Mouse (Mus musculus): ENCODE measurements around the gene Slc35d3. TPM values are rescaled to one million over a fixed set of nuclear protein-coding genes. Genes with fewer than 3 reads are reported as not detected.

Slc35d3 gene
- polyA plus RNA-seq, 1 experiment from 2014 or later = 0.50 TPM

- Histone ChIP-seq H3K36me3 (ENCODE audit: control insufficient read depth, insufficient read depth, low read length) (no peaks in the 10 kb centered on the region), H3K4me2 (ENCODE audit: low read depth, low read length) (no peak overlapping the region), H3K9me3 (replicated peaks; ENCODE audit: control insufficient read depth, low read length) (no peaks in the 10 kb centered on the region), H3K4me3 (replicated peaks; ENCODE audit: low read length) (no peak overlapping the region), H3K4me1 (ENCODE audit: control insufficient read depth, insufficient read depth, low read length) (peaks cover 10% of the 10 kb centered on the region; the same call in 1 of the 2 replicates), H3K27me3 (ENCODE audit: control insufficient read depth, insufficient read depth, low read length) (no peaks in the 10 kb centered on the region), H3K9ac (ENCODE audit: low read length) (peak overlapping the region; percentile 16; the same call in 1 of the 2 replicates), H3K27ac (ENCODE audit: low read length) (no peak overlapping the region)
- 52% methylated on average over 6 of the region's 6 CpGs for WGBS
- ATAC-seq (ENCODE audit: insufficient read depth, low FRiP score) = no peak
These were observed 27.9 kb upstream of the Slc35d3 start for GRCm38 (mm10) chr10:19879161-19879560.

GRCm38 (mm10) chr10:19877679-19878078 lies 26.4 kb upstream of the Slc35d3 start:
- no peak overlapping the region for H3K4me2 ChIP-seq (ENCODE audit: low read depth, low read length)
- no peak for ATAC-seq (ENCODE audit: insufficient read depth, low FRiP score)
- H3K9ac ChIP-seq (ENCODE audit: low read length) = no peak overlapping the region
- H3K9me3 ChIP-seq (replicated peaks; ENCODE audit: control insufficient read depth, low read length) = no peaks in the 10 kb centered on the region
- no peak overlapping the region for H3K27ac ChIP-seq (ENCODE audit: low read length)
- WGBS = 63% methylated on average over 9 of the region's 9 CpGs
- no peaks in the 10 kb centered on the region for H3K36me3 ChIP-seq (ENCODE audit: control insufficient read depth, insufficient read depth, low read length)
- peaks cover 10% of the 10 kb centered on the region; the same call in 1 of the 2 replicates for H3K4me1 ChIP-seq (ENCODE audit: control insufficient read depth, insufficient read depth, low read length)
- no peaks in the 10 kb centered on the region for H3K27me3 ChIP-seq (ENCODE audit: control insufficient read depth, insufficient read depth, low read length)
- H3K4me3 ChIP-seq (replicated peaks; ENCODE audit: low read length) = no peak overlapping the region

- H3K4me1 ChIP-seq (ENCODE audit: control insufficient read depth, insufficient read depth, low read length) = peaks cover 10% of the 10 kb centered on the region; the same call in 1 of the 2 replicates
- H3K4me2 ChIP-seq (ENCODE audit: low read depth, low read length) = peak overlapping the region; percentile 33
- H3K4me3 ChIP-seq (replicated peaks; ENCODE audit: low read length) = no peak overlapping the region
- no peak overlapping the region; the same call in 1 of the 2 replicates for H3K27ac ChIP-seq (ENCODE audit: low read length)
- 55% methylated on average over 8 of the region's 8 CpGs for WGBS
- no peaks in the 10 kb centered on the region for H3K27me3 ChIP-seq (ENCODE audit: control insufficient read depth, insufficient read depth, low read length)
- no peak overlapping the region for H3K9ac ChIP-seq (ENCODE audit: low read length)
- H3K9me3 ChIP-seq (replicated peaks; ENCODE audit: control insufficient read depth, low read length) = no peaks in the 10 kb centered on the region
- ATAC-seq (ENCODE audit: insufficient read depth, low FRiP score) = peak; percentile 82
- H3K36me3 ChIP-seq (ENCODE audit: control insufficient read depth, insufficient read depth, low read length) = no peaks in the 10 kb centered on the region
These were observed 26.0 kb upstream of the Slc35d3 start for GRCm38 (mm10) chr10:19877257-19877656.

- no peak overlapping the region; the same call in 1 of the 2 replicates for H3K27ac ChIP-seq (ENCODE audit: low read length)
- H3K9me3 ChIP-seq (replicated peaks; ENCODE audit: control insufficient read depth, low read length) = no peaks in the 10 kb centered on the region
- no peak overlapping the region for H3K9ac ChIP-seq (ENCODE audit: low read length)
These were observed 25.4 kb upstream of the Slc35d3 start for GRCm38 (mm10) chr10:19876669-19877068.

GRCm38 (mm10) chr10:19875346-19875745 lies 24.1 kb upstream of the Slc35d3 start:
- H3K9me3 ChIP-seq (replicated peaks; ENCODE audit: control insufficient read depth, low read length) = no peaks in the 10 kb centered on the region
- no peaks in the 10 kb centered on the region for H3K36me3 ChIP-seq (ENCODE audit: control insufficient read depth, insufficient read depth, low read length)
- H3K4me2 ChIP-seq (ENCODE audit: low read depth, low read length) = no peak overlapping the region
- no peaks in the 10 kb centered on the region for H3K27me3 ChIP-seq (ENCODE audit: control insufficient read depth, insufficient read depth, low read length)
- WGBS = 77% methylated on average over 5 of the region's 5 CpGs
- no peak overlapping the region for H3K4me3 ChIP-seq (replicated peaks; ENCODE audit: low read length)
- H3K27ac ChIP-seq (ENCODE audit: low read length) = no peak overlapping the region
- H3K4me1 ChIP-seq (ENCODE audit: control insufficient read depth, insufficient read depth, low read length) = peaks cover 10% of the 10 kb centered on the region; the same call in 1 of the 2 replicates
- ATAC-seq (ENCODE audit: insufficient read depth, low FRiP score) = no peak
- no peak overlapping the region for H3K9ac ChIP-seq (ENCODE audit: low read length)

More at GRCm38 (mm10) chr10:19876669-19877068, 25.4 kb upstream of the Slc35d3 start:
- ATAC-seq (ENCODE audit: insufficient read depth, low FRiP score) = peak; percentile 49; the same call in 1 of the 2 replicates
- H3K27me3 ChIP-seq (ENCODE audit: control insufficient read depth, insufficient read depth, low read length) = no peaks in the 10 kb centered on the region
- peaks cover 10% of the 10 kb centered on the region; the same call in 1 of the 2 replicates for H3K4me1 ChIP-seq (ENCODE audit: control insufficient read depth, insufficient read depth, low read length)
- H3K4me3 ChIP-seq (replicated peaks; ENCODE audit: low read length) = no peak overlapping the region
- peak overlapping the region; percentile 33 for H3K4me2 ChIP-seq (ENCODE audit: low read depth, low read length)
- WGBS = 52% methylated on average over 7 of the region's 7 CpGs
- no peaks in the 10 kb centered on the region for H3K36me3 ChIP-seq (ENCODE audit: control insufficient read depth, insufficient read depth, low read length)

- Histone ChIP-seq H3K9ac (ENCODE audit: low read length) (no peak overlapping the region), H3K27ac (ENCODE audit: low read length) (no peak overlapping the region), H3K9me3 (replicated peaks; ENCODE audit: control insufficient read depth, low read length) (no peaks in the 10 kb centered on the region), H3K27me3 (ENCODE audit: control insufficient read depth, insufficient read depth, low read length) (peaks cover 20% of the 10 kb centered on the region), H3K4me2 (ENCODE audit: low read depth, low read length) (no peak overlapping the region), H3K36me3 (ENCODE audit: control insufficient read depth, insufficient read depth, low read length) (no peaks in the 10 kb centered on the region), H3K4me1 (ENCODE audit: control insufficient read depth, insufficient read depth, low read length) (peaks cover 8% of the 10 kb centered on the region; the same call in 1 of the 2 replicates), H3K4me3 (replicated peaks; ENCODE audit: low read length) (no peak overlapping the region)
- no peak for ATAC-seq (ENCODE audit: insufficient read depth, low FRiP score)
- WGBS = 82% methylated on average over 7 of the region's 7 CpGs
These were observed 4.5 kb upstream of the Slc35d3 start for GRCm38 (mm10) chr10:19855597-19856306.

- Histone ChIP-seq H3K27ac (ENCODE audit: low read length) (no peak overlapping the region), H3K27me3 (ENCODE audit: control insufficient read depth, insufficient read depth, low read length) (peaks cover 41% of the 10 kb centered on the region), H3K4me2 (ENCODE audit: low read depth, low read length) (no peak overlapping the region), H3K9ac (ENCODE audit: low read length) (no peak overlapping the region), H3K4me1 (ENCODE audit: control insufficient read depth, insufficient read depth, low read length) (peaks cover 15% of the 10 kb centered on the region), H3K4me3 (replicated peaks; ENCODE audit: low read length) (no peak overlapping the region), H3K9me3 (replicated peaks; ENCODE audit: control insufficient read depth, low read length) (no peaks in the 10 kb centered on the region), H3K36me3 (ENCODE audit: control insufficient read depth, insufficient read depth, low read length) (no peaks in the 10 kb centered on the region)
- WGBS = 39% methylated on average over 2 of the region's 2 CpGs
- no peak for ATAC-seq (ENCODE audit: insufficient read depth, low FRiP score)
These were observed 2.4 kb upstream of the Slc35d3 start for GRCm38 (mm10) chr10:19853609-19854008.

GRCm38 (mm10) chr10:19852776-19853175 lies 1.5 kb upstream of the Slc35d3 start:
- H3K4me1 ChIP-seq (ENCODE audit: control insufficient read depth, insufficient read depth, low read length) = peaks cover 15% of the 10 kb centered on the region
- no peak overlapping the region for H3K27ac ChIP-seq (ENCODE audit: low read length)
- no peak overlapping the region for H3K4me2 ChIP-seq (ENCODE audit: low read depth, low read length)
- no peak overlapping the region for H3K9ac ChIP-seq (ENCODE audit: low read length)
- H3K4me3 ChIP-seq (replicated peaks; ENCODE audit: low read length) = no peak overlapping the region
- ATAC-seq (ENCODE audit: insufficient read depth, low FRiP score) = no peak
- H3K27me3 ChIP-seq (ENCODE audit: control insufficient read depth, insufficient read depth, low read length) = peaks cover 43% of the 10 kb centered on the region
- no peaks in the 10 kb centered on the region for H3K9me3 ChIP-seq (replicated peaks; ENCODE audit: control insufficient read depth, low read length)
- H3K36me3 ChIP-seq (ENCODE audit: control insufficient read depth, insufficient read depth, low read length) = no peaks in the 10 kb centered on the region
- 22% methylated on average over 6 of the region's 6 CpGs for WGBS

GRCm38 (mm10) chr10:19850544-19850997 lies 688 bp downstream of the Slc35d3 start:
- WGBS = 1% methylated on average over 36 of the region's 36 CpGs
- peaks cover 43% of the 10 kb centered on the region for H3K27me3 ChIP-seq (ENCODE audit: control insufficient read depth, insufficient read depth, low read length)
- no peaks in the 10 kb centered on the region for H3K36me3 ChIP-seq (ENCODE audit: control insufficient read depth, insufficient read depth, low read length)
- no peak overlapping the region for H3K27ac ChIP-seq (ENCODE audit: low read length)
- peak overlapping the region; percentile 67 for H3K9ac ChIP-seq (ENCODE audit: low read length)
- no peaks in the 10 kb centered on the region for H3K9me3 ChIP-seq (replicated peaks; ENCODE audit: control insufficient read depth, low read length)
- H3K4me3 ChIP-seq (replicated peaks; ENCODE audit: low read length) = peak overlapping the region; percentile 51
- ATAC-seq (ENCODE audit: insufficient read depth, low FRiP score) = peak; percentile 22; the same call in 1 of the 2 replicates
- peaks cover 15% of the 10 kb centered on the region for H3K4me1 ChIP-seq (ENCODE audit: control insufficient read depth, insufficient read depth, low read length)
- H3K4me2 ChIP-seq (ENCODE audit: low read depth, low read length) = peak overlapping the region; percentile 99
